Mouse (Mus musculus): ENCODE measurements around the gene Piwil1.

GRCm38 (mm10) chr5:128694107-128694506 lies 8.2 kb upstream of the Piwil1 start:
- TF ChIP-seq CTCF (IDR thresholded peaks at IDR 0.05; ENCODE audit: low read depth) (no peak), EP300 (optimal IDR thresholded peaks at IDR 0.05) (no peak)
